Mouse (Mus musculus): Measurements from ENCODE around the gene Luc7l3. TPM values are rescaled to one million over a fixed set of nuclear protein-coding genes. Genes with fewer than 3 reads are reported as not detected.
A peak's percentile ranks its signal among the peaks of the same experiment; 100 is the strongest.

The Luc7l3 gene
- polyA plus RNA-seq, 1 experiment from 2014 or later = 35.8 TPM

DNA sequence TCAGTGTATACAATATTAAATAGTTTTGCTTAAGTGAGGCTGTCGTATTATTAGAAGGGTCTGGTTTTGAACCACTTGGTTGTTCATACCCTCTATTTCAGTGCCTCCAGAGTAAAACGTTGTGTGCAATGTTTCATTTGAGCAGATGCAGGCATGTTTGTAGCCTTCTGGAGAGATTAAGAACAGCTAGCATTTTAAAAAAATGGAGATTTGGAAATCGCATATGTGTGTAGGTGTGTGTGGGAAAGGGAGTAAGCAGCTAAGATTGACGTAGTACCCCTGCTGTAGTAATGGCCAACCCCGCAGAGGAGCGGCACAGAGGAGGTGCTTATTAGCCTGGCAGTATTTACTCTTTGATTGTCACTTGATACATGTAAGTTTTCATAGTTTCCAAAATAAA is 10.9 kb upstream of the Luc7l3 start:
- ATAC-seq (no peak), DNase-seq (no peak)
- H3K4me3 ChIP-seq (ENCODE audit: low read depth, low read length) = no peak overlapping the region
- H3K27me3 ChIP-seq (ENCODE audit: insufficient read depth, low read length) = no peaks in the 10 kb centered on the region
- no peak overlapping the region for H3K9ac ChIP-seq (replicated peaks)
- H3K4me2 ChIP-seq (ENCODE audit: low read depth, low read length) = no peak overlapping the region
- H3K9me3 ChIP-seq (ENCODE audit: low read length) = no peaks in the 10 kb centered on the region
- TF ChIP-seq CTCF (IDR thresholded peaks at IDR 0.05; ENCODE audit: low read depth) (no peak), EP300 (IDR thresholded peaks at IDR 0.05; ENCODE audit: low read depth) (no peak)
- H3K4me1 ChIP-seq (ENCODE audit: insufficient read depth) = peaks cover 29% of the 10 kb centered on the region
- H3K36me3 ChIP-seq (replicated peaks; ENCODE audit: insufficient read depth, low read length) = peaks cover 12% of the 10 kb centered on the region
- 91% methylated on average over 6 of the region's 6 CpGs for WGBS (ENCODE audit: insufficient replicate concordance)
- H3K27ac ChIP-seq (ENCODE audit: low read depth) = no peak overlapping the region

GRCm38 (mm10) chr11:94330211-94330610 is 8.4 kb upstream of the Luc7l3 start:
- DNase-seq (no peak), ATAC-seq (no peak)
- H3K9ac ChIP-seq (replicated peaks) = no peak overlapping the region
- no peak overlapping the region for H3K27ac ChIP-seq (ENCODE audit: low read depth)
- H3K9me3 ChIP-seq (ENCODE audit: low read length) = no peaks in the 10 kb centered on the region
- H3K27me3 ChIP-seq (ENCODE audit: insufficient read depth, low read length) = no peaks in the 10 kb centered on the region
- H3K36me3 ChIP-seq (replicated peaks; ENCODE audit: insufficient read depth, low read length) = peaks cover 6% of the 10 kb centered on the region
- H3K4me1 ChIP-seq (ENCODE audit: insufficient read depth) = peaks cover 35% of the 10 kb centered on the region
- 84% methylated on average over 3 of the region's 3 CpGs for WGBS (ENCODE audit: insufficient replicate concordance)
- H3K4me3 ChIP-seq (ENCODE audit: low read depth, low read length) = no peak overlapping the region
- TF ChIP-seq CTCF (IDR thresholded peaks at IDR 0.05; ENCODE audit: low read depth) = no peak
- H3K4me2 ChIP-seq (ENCODE audit: low read depth, low read length) = peak overlapping the region; percentile 14; the same call in 1 of the 2 replicates

DNA sequence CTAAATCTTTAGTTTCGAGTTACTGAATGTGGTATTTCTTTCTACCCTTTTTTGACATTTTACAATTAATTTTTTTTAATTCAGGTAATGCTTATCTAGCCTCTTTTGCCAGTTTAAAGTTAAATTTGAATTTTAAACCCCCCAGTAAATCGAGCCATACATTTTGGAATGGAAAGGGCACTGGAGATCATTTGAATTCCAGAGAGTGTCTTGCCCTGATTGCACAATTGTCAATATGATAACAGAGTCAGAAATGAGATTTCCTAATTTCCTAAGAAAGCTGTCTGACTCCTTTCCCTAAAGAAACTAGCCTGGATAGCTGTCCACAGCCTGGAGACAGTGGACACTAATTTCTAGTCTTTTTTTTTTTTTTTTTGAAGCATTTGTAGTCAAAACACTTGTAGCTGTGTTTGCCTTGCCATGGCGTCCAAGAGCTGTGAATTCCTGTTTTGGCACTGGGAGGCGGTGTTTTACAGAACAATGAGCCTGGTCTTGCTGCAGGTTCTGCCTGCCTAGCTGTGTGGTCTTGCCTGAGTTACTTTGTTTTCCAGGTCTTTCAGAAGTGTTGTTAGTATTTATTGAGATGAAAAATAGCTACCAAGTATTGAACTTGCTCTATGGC is 7.6 kb upstream of the Luc7l3 start:
- H3K27ac ChIP-seq (ENCODE audit: low read depth) = no peak overlapping the region
- no peaks in the 10 kb centered on the region for H3K9me3 ChIP-seq (ENCODE audit: low read length)
- DNase-seq = peak; percentile 49
- 45% methylated on average over 4 of the region's 4 CpGs for WGBS (ENCODE audit: insufficient replicate concordance)
- no peaks in the 10 kb centered on the region for H3K27me3 ChIP-seq (ENCODE audit: insufficient read depth, low read length)
- peaks cover 2% of the 10 kb centered on the region for H3K36me3 ChIP-seq (replicated peaks; ENCODE audit: insufficient read depth, low read length)
- ATAC-seq = no peak
- TF ChIP-seq CTCF (IDR thresholded peaks at IDR 0.05; ENCODE audit: low read depth) = peak; percentile 61
- no peak for TF ChIP-seq EP300 (IDR thresholded peaks at IDR 0.05; ENCODE audit: low read depth)
- peaks cover 32% of the 10 kb centered on the region for H3K4me1 ChIP-seq (ENCODE audit: insufficient read depth)
- no peak overlapping the region for H3K9ac ChIP-seq (replicated peaks)
- H3K4me3 ChIP-seq (ENCODE audit: low read depth, low read length) = no peak overlapping the region
- peak overlapping the region; percentile 89; the same call in 1 of the 2 replicates for H3K4me2 ChIP-seq (ENCODE audit: low read depth, low read length)

DNA sequence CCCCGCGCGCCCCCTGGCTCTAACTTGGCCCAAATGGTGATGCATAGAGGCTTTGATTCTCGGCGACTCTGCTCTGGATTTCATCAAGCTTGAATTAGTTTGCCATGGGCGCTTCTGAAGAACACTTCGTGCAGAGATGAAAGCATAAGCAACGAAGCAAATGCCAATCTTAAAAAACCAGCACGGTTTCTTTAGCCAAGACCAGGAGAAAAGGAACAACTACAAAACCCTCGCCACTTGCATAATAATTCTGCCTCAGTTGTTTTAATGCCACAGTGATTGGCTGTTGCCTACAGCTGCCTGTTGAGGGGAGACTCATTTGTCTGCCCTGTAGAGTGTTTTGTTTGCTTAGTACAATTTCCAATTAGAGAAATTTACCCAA is 6.8 kb upstream of the Luc7l3 start:
- H3K9ac ChIP-seq (replicated peaks) = peak overlapping the region; percentile 96
- no peaks in the 10 kb centered on the region for H3K27me3 ChIP-seq (ENCODE audit: insufficient read depth, low read length)
- H3K27ac ChIP-seq (ENCODE audit: low read depth) = peak overlapping the region; percentile 98
- no peaks in the 10 kb centered on the region for H3K9me3 ChIP-seq (ENCODE audit: low read length)
- WGBS (ENCODE audit: insufficient replicate concordance) = 6% methylated on average over 10 of the region's 10 CpGs
- H3K4me1 ChIP-seq (ENCODE audit: insufficient read depth) = peaks cover 29% of the 10 kb centered on the region
- H3K4me2 ChIP-seq (ENCODE audit: low read depth, low read length) = peak overlapping the region; percentile 89
- H3K36me3 ChIP-seq (replicated peaks; ENCODE audit: insufficient read depth, low read length) = no peaks in the 10 kb centered on the region; the same call in none of the 2 replicates
- TF ChIP-seq CTCF (IDR thresholded peaks at IDR 0.05; ENCODE audit: low read depth) = no peak
- TF ChIP-seq EP300 (IDR thresholded peaks at IDR 0.05; ENCODE audit: low read depth) = no peak
- DNase-seq (no peak), ATAC-seq (no peak)
- H3K4me3 ChIP-seq (ENCODE audit: low read depth, low read length) = peak overlapping the region; percentile 75

DNA sequence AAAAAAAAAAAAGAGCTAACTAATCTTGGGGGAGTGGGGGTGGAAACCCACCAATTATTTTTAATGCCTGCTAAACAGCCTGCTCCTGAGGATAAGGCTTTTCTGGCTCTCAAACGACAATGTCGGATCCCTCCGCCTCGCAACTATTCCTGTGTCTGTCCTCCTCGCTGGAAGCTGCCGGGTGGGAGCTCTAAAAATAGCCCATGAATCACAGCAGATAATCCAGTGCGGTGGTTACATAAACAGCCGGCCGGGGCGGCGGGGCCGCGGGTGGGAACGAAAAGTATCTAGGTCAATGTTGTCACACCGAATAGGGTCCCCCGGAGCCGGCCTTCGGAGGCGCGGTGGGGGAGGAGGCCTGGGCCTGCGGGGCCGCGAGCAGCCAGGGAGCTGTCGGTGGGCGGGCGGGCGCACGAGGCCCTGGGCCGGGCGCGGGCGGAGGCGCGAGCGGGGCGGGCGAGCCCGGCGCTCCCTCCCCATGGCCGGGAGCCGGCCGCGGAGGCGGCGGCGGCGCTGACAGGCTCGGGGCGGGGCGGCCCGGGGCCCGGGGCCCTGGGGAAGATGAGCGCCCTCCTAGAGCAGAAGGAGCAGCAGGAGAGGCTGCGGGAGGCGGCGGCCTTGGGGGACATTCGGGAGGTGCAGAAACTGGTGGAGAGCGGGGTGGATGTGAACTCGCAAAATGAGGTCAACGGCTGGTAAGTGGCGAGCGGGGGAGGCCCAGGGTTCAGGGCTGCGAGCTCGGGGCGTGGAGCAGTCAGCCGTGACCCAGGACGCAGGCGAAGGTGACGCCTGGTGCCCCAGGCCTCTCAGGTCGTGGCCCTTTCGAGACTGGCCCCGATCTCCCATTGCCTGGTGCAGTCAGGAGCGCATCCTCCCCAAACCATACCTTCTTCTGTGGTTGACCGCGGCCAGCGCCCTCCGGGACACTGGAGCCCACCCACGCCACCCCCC is 6.2 kb upstream of the Luc7l3 start, which contains the start of gene Ankrd40:
TSS of gene Ankrd40 (plus strand) at position 309 of the 951 bp plus-strand sequence.
- peak; percentile 91 for ATAC-seq
- TF ChIP-seq EP300 (IDR thresholded peaks at IDR 0.05; ENCODE audit: low read depth) = peak; percentile 41; the same call in 1 of the 2 replicates
- 0 out of 2 replicates have a peak, but pooled peaks have one; percentile 5 for TF ChIP-seq CTCF (IDR thresholded peaks at IDR 0.05; ENCODE audit: low read depth)
- peaks cover 27% of the 10 kb centered on the region for H3K4me1 ChIP-seq (ENCODE audit: insufficient read depth)

GRCm38 (mm10) chr11:94326961-94327411 is 5.2 kb upstream of the Luc7l3 start:
- H3K9me3 ChIP-seq (ENCODE audit: low read length) = no peaks in the 10 kb centered on the region
- TF ChIP-seq EP300 (IDR thresholded peaks at IDR 0.05; ENCODE audit: low read depth) (no peak), CTCF (IDR thresholded peaks at IDR 0.05; ENCODE audit: low read depth) (no peak)
- H3K9ac ChIP-seq (replicated peaks) = peak overlapping the region; percentile 23; the same call in 1 of the 2 replicates
- peak overlapping the region; percentile 75 for H3K4me3 ChIP-seq (ENCODE audit: low read depth, low read length)
- no peak for ATAC-seq
- H3K4me1 ChIP-seq (ENCODE audit: insufficient read depth) = peaks cover 34% of the 10 kb centered on the region
- H3K27me3 ChIP-seq (ENCODE audit: insufficient read depth, low read length) = no peaks in the 10 kb centered on the region
- H3K4me2 ChIP-seq (ENCODE audit: low read depth, low read length) = peak overlapping the region; percentile 89
- WGBS (ENCODE audit: insufficient replicate concordance) = 20% methylated on average over 10 of the region's 10 CpGs
- peak overlapping the region; percentile 98 for H3K27ac ChIP-seq (ENCODE audit: low read depth)
- no peak for DNase-seq
- H3K36me3 ChIP-seq (replicated peaks; ENCODE audit: insufficient read depth, low read length) = no peaks in the 10 kb centered on the region; the same call in 1 of the 2 replicates

More for the DNA sequence above, 6.2 kb upstream of the Luc7l3 start, which contains the start of gene Ankrd40:
- Histone ChIP-seq H3K4me3 (ENCODE audit: low read depth, low read length) (peak within 1 kb of the TSS; percentile 75), H3K4me2 (ENCODE audit: low read depth, low read length) (peak within 1 kb of the TSS; percentile 89), H3K36me3 (replicated peaks; ENCODE audit: insufficient read depth, low read length) (no peaks in the 10 kb centered on the region; the same call in none of the 2 replicates), H3K9me3 (ENCODE audit: low read length) (no peaks in the 10 kb centered on the region), H3K9ac (replicated peaks) (peak within 1 kb of the TSS; percentile 96), H3K27ac (ENCODE audit: low read depth) (peak within 1 kb of the TSS; percentile 98), H3K27me3 (ENCODE audit: insufficient read depth, low read length) (no peaks in the 10 kb centered on the region)
- DNase-seq = peak; percentile 91
- WGBS (ENCODE audit: insufficient replicate concordance) = under 1% methylated on average over 67 of the region's 78 CpGs

All from liver, postnatal 0 days (tissue).